Mouse (Mus musculus) left cerebral cortex, postnatal 10 days (tissue): ENCODE measurements around the gene Phf8. TPM values are rescaled to one million over a fixed set of nuclear protein-coding genes. Genes with fewer than 3 reads are reported as not detected.
"Not testable (repeated sequence)": the region's sequence is repeated elsewhere in the genome, so short reads cannot be mapped to it uniquely, and the experiment has no call there.

Experiments
- DNase-seq, 2 experiments: peaks; one replicate each; pipeline ENCODE4 v3.0.0; 2021 to 2022; ENCODE audit warnings: low spot score in 2 of 2, mixed read lengths in 1 of 2; ENCODE audit errors: extremely low spot score in 1 of 2
- intact Hi-C: fragments of 180-260 bp; cut with DNase I; formaldehyde crosslinking; loops from one replicate; pipeline ENCODE4 v1.15.1; 2025
- total RNA-seq, 2 experiments: library from RNA; stranded (reverse); gene quantifications; 2 replicates each; pipeline ENCODE4 v1.2.3; 2021

The Phf8 gene
- total RNA-seq: 10 to 100 TPM; 28.5 to 32.4 TPM

- intact Hi-C loops: no loop called here
- peak; percentile 91 to 97 for DNase-seq
Observed at GRCm38 (mm10) chrX:151520458-151521322, at the start of gene Phf8. Phf8 (plus strand) TSS chrX:151520672.

- intact Hi-C loops: no loop called here
Observed at GRCm38 (mm10) chrX:151488128-151488527, 32.3 kb upstream of the Phf8 start.

GRCm38 (mm10) chrX:151493269-151493668, 27.2 kb upstream of the Phf8 start:
- DNase-seq, intact Hi-C loops: not testable (repeated sequence)

More at GRCm38 (mm10) chrX:151488128-151488527, 32.3 kb upstream of the Phf8 start:
- no peak for DNase-seq

- no peak for DNase-seq
- intact Hi-C loops: no loop called here
Observed at GRCm38 (mm10) chrX:151496596-151496995, 23.9 kb upstream of the Phf8 start.

- intact Hi-C loops: no loop called here
- DNase-seq: no peak
Observed at GRCm38 (mm10) chrX:151508536-151508935, 11.9 kb upstream of the Phf8 start.

- intact Hi-C loops: no loop called here
- no peak for DNase-seq
Observed at GRCm38 (mm10) chrX:151509906-151510305, 10.6 kb upstream of the Phf8 start.

GRCm38 (mm10) chrX:151513066-151513465, 7.4 kb upstream of the Phf8 start:
- intact Hi-C loops: no loop called here
- DNase-seq: no peak

- intact Hi-C loops: no loop called here
Observed at GRCm38 (mm10) chrX:151513694-151514093, 6.8 kb upstream of the Phf8 start.

GRCm38 (mm10) chrX:151518181-151518580, 2.3 kb upstream of the Phf8 start:
- intact Hi-C loops: no loop called here
- DNase-seq: no peak

More at GRCm38 (mm10) chrX:151513694-151514093, 6.8 kb upstream of the Phf8 start:
- no peak for DNase-seq

- intact Hi-C loops: no loop called here
- no peak for DNase-seq
Observed at GRCm38 (mm10) chrX:151520127-151520457, 380 bp upstream of the Phf8 start.

- peak in 1 of 2 experiments; percentile 23 for DNase-seq
- intact Hi-C loops: no loop called here
Observed at GRCm38 (mm10) chrX:151521786-151522522, 1.5 kb downstream of the Phf8 start.

GRCm38 (mm10) chrX:151553356-151553755, 32.9 kb downstream of the Phf8 start:
- intact Hi-C loops: loop anchor here (10.0 kb wide), 1 partner anchor 371 kb away; no protein-coding TSS in a partner anchor

GRCm38 (mm10) chrX:151575166-151575565, 54.7 kb downstream of the Phf8 start:
- intact Hi-C loops: no loop called here
- DNase-seq: no peak

More at GRCm38 (mm10) chrX:151553356-151553755, 32.9 kb downstream of the Phf8 start:
- no peak for DNase-seq

- intact Hi-C loops: no loop called here
- no peak for DNase-seq
Observed at GRCm38 (mm10) chrX:151643386-151643785, 122.9 kb downstream of the Phf8 start.

- intact Hi-C loops: no loop called here
- DNase-seq: no peak
Observed at GRCm38 (mm10) chrX:151653744-151654143, 133.3 kb downstream of the Phf8 start.

- intact Hi-C loops: no loop called here
- DNase-seq: no peak
Observed at GRCm38 (mm10) chrX:151674492-151675171, 154.2 kb downstream of the Phf8 start.
